Mouse (Mus musculus): ENCODE data around the gene Raver2. TPM values are rescaled to one million over a fixed set of nuclear protein-coding genes. Genes with fewer than 3 reads are reported as not detected.

Gene Raver2
- polyA plus RNA-seq, 1 experiment, result 8.5 TPM

- DNase-seq, result peak; percentile 81 to 88
- TF ChIP-seq CTCF (IDR thresholded peaks at IDR 0.05; ENCODE audit: borderline replicate concordance, insufficient read depth, low read depth, low read length) (peak; percentile 77), POLR2A (IDR thresholded peaks at IDR 0.05; ENCODE audit: borderline replicate concordance, insufficient read depth, low read length) (no peak)
- Histone ChIP-seq H3K27ac (ENCODE audit: insufficient read depth, low read length) (no peak overlapping the region), H3K4me1 (ENCODE audit: control insufficient read depth, insufficient read depth, low read length) (no peaks in the 10 kb centered on the region), H3K4me3 (replicated peaks; ENCODE audit: insufficient read depth, low read depth, low read length) (no peak overlapping the region), H3K27me3 (ENCODE audit: control insufficient read depth, insufficient read depth, low read length) (no peaks in the 10 kb centered on the region)
- WGBS, result 18% methylated on average over 9 of the region's 9 CpGs
Measured at GRCm38 (mm10) chr4:101146047-101146745, 77.4 kb downstream of the Raver2 start.

- H3K4me3 ChIP-seq (replicated peaks; ENCODE audit: insufficient read depth, low read depth, low read length), result no peak overlapping the region
- DNase-seq, result no peak
- H3K4me1 ChIP-seq (ENCODE audit: control insufficient read depth, insufficient read depth, low read length), result no peaks in the 10 kb centered on the region
- TF ChIP-seq CTCF (IDR thresholded peaks at IDR 0.05; ENCODE audit: borderline replicate concordance, insufficient read depth, low read depth, low read length), result 0 out of 2 replicates have a peak, but pooled peaks have one; percentile 17
- no peak for TF ChIP-seq POLR2A (IDR thresholded peaks at IDR 0.05; ENCODE audit: borderline replicate concordance, insufficient read depth, low read length)
- no peaks in the 10 kb centered on the region for H3K27me3 ChIP-seq (ENCODE audit: control insufficient read depth, insufficient read depth, low read length)
- 83% methylated on average over 11 of the region's 11 CpGs for WGBS
- no peak overlapping the region for H3K27ac ChIP-seq (ENCODE audit: insufficient read depth, low read length)
Measured at GRCm38 (mm10) chr4:101146891-101147655, 78.3 kb downstream of the Raver2 start.

GRCm38 (mm10) chr4:101155541-101155940 lies 86.8 kb downstream of the Raver2 start:
- TF ChIP-seq CTCF (IDR thresholded peaks at IDR 0.05; ENCODE audit: borderline replicate concordance, insufficient read depth, low read depth, low read length) (no peak), POLR2A (IDR thresholded peaks at IDR 0.05; ENCODE audit: borderline replicate concordance, insufficient read depth, low read length) (no peak)
- WGBS, result 79% methylated on average over 4 of the region's 4 CpGs
- Histone ChIP-seq H3K4me3 (replicated peaks; ENCODE audit: insufficient read depth, low read depth, low read length) (no peak overlapping the region), H3K27me3 (ENCODE audit: control insufficient read depth, insufficient read depth, low read length) (no peaks in the 10 kb centered on the region), H3K27ac (ENCODE audit: insufficient read depth, low read length) (no peak overlapping the region), H3K4me1 (ENCODE audit: control insufficient read depth, insufficient read depth, low read length) (peaks cover 12% of the 10 kb centered on the region)
- no peak for DNase-seq

- WGBS, result 93% methylated on average over 5 of the region's 5 CpGs
- H3K4me1 ChIP-seq (ENCODE audit: control insufficient read depth, insufficient read depth, low read length), result peaks cover 12% of the 10 kb centered on the region
- TF ChIP-seq POLR2A (IDR thresholded peaks at IDR 0.05; ENCODE audit: borderline replicate concordance, insufficient read depth, low read length), result no peak
- no peak for TF ChIP-seq CTCF (IDR thresholded peaks at IDR 0.05; ENCODE audit: borderline replicate concordance, insufficient read depth, low read depth, low read length)
- H3K27me3 ChIP-seq (ENCODE audit: control insufficient read depth, insufficient read depth, low read length), result no peaks in the 10 kb centered on the region
- no peak overlapping the region for H3K4me3 ChIP-seq (replicated peaks; ENCODE audit: insufficient read depth, low read depth, low read length)
- no peak overlapping the region for H3K27ac ChIP-seq (ENCODE audit: insufficient read depth, low read length)
- no peak for DNase-seq
Measured at GRCm38 (mm10) chr4:101157476-101157875, 88.7 kb downstream of the Raver2 start.

GRCm38 (mm10) chr4:101158282-101158681 lies 89.5 kb downstream of the Raver2 start:
- peak; percentile 29 to 53 for DNase-seq
- WGBS, result 15% methylated on average over 6 of the region's 6 CpGs
- TF ChIP-seq POLR2A (IDR thresholded peaks at IDR 0.05; ENCODE audit: borderline replicate concordance, insufficient read depth, low read length), result no peak
- no peak for TF ChIP-seq CTCF (IDR thresholded peaks at IDR 0.05; ENCODE audit: borderline replicate concordance, insufficient read depth, low read depth, low read length)
- Histone ChIP-seq H3K4me3 (replicated peaks; ENCODE audit: insufficient read depth, low read depth, low read length) (no peak overlapping the region), H3K4me1 (ENCODE audit: control insufficient read depth, insufficient read depth, low read length) (peaks cover 12% of the 10 kb centered on the region), H3K27me3 (ENCODE audit: control insufficient read depth, insufficient read depth, low read length) (no peaks in the 10 kb centered on the region), H3K27ac (ENCODE audit: insufficient read depth, low read length) (no peak overlapping the region)

- no peak for DNase-seq
- TF ChIP-seq POLR2A (IDR thresholded peaks at IDR 0.05; ENCODE audit: borderline replicate concordance, insufficient read depth, low read length), result no peak
- TF ChIP-seq CTCF (IDR thresholded peaks at IDR 0.05; ENCODE audit: borderline replicate concordance, insufficient read depth, low read depth, low read length), result no peak
- Histone ChIP-seq H3K4me3 (replicated peaks; ENCODE audit: insufficient read depth, low read depth, low read length) (no peak overlapping the region), H3K4me1 (ENCODE audit: control insufficient read depth, insufficient read depth, low read length) (peaks cover 12% of the 10 kb centered on the region), H3K27ac (ENCODE audit: insufficient read depth, low read length) (no peak overlapping the region), H3K27me3 (ENCODE audit: control insufficient read depth, insufficient read depth, low read length) (no peaks in the 10 kb centered on the region)
- WGBS, result 79% methylated on average over 12 of the region's 12 CpGs
Measured at GRCm38 (mm10) chr4:101159191-101159764, 90.5 kb downstream of the Raver2 start.

- Histone ChIP-seq H3K4me3 (replicated peaks; ENCODE audit: insufficient read depth, low read depth, low read length) (no peak overlapping the region), H3K27me3 (ENCODE audit: control insufficient read depth, insufficient read depth, low read length) (no peaks in the 10 kb centered on the region), H3K27ac (ENCODE audit: insufficient read depth, low read length) (no peak overlapping the region), H3K4me1 (ENCODE audit: control insufficient read depth, insufficient read depth, low read length) (peaks cover 12% of the 10 kb centered on the region)
- DNase-seq, result no peak
- no peak for TF ChIP-seq POLR2A (IDR thresholded peaks at IDR 0.05; ENCODE audit: borderline replicate concordance, insufficient read depth, low read length)
- no peak for TF ChIP-seq CTCF (IDR thresholded peaks at IDR 0.05; ENCODE audit: borderline replicate concordance, insufficient read depth, low read depth, low read length)
- 100% methylated on average over 1 of the region's 1 CpGs for WGBS
Measured at GRCm38 (mm10) chr4:101160821-101161220, 92.0 kb downstream of the Raver2 start.
